In genomic region chr6:124992241-124992640, GRCm38 (mm10) we compare ENCODE assay signal across 25 mouse cellular contexts. TPM values are rescaled to one million over a fixed set of nuclear protein-coding genes. Genes with fewer than 3 reads are reported as not detected.
DNase-seq lines count a peak whose midpoint lies in the region; ATAC-seq and TF ChIP-seq lines count a peak whose summit lies in the region.
"Had no signal": no experiment of that assay in that cellular context is flagged by ENCODE, and none has a peak within 500 bp of the region (broad histone marks: within the 10 kb centered on the region; RNA-seq: fewer than 3 reads in every experiment).

No protein-coding gene starts in this region.

- ATAC-seq in forebrain, embryonic 15.5 days (replicated peaks): peak; percentile 41; the same call in 1 of the 2 replicates
- no peak for ATAC-seq in forebrain, embryonic 12.5 days (ENCODE audit: low FRiP score)
- ATAC-seq in forebrain, embryonic 16.5 days: peak; percentile 39
- ATAC-seq in kidney, embryonic 16.5 days (ENCODE audit: low FRiP score, low TSS enrichment): no peak
- no peak for ATAC-seq in hindbrain, postnatal 0 days
- ATAC-seq: CD4-positive, CD25-positive, alpha-beta regulatory T cell, adult 4 months had no signal

- H3K9me3 ChIP-seq in forebrain, embryonic 15.5 days: no peaks in the 10 kb centered on the region
- H3K9me3 ChIP-seq in forebrain, embryonic 12.5 days: peaks cover 9% of the 10 kb centered on the region
- H3K9me3 ChIP-seq in forebrain, embryonic 16.5 days (ENCODE audit: control insufficient read depth, low read length): no peaks in the 10 kb centered on the region
- peaks cover 6% of the 10 kb centered on the region for H3K9me3 ChIP-seq in kidney, embryonic 16.5 days (ENCODE audit: low read length)
- H3K9me3 ChIP-seq in hindbrain, postnatal 0 days (ENCODE audit: low read length): no peaks in the 10 kb centered on the region
- H3K9me3 ChIP-seq: embryonic facial prominence, embryonic 15.5 days had no signal

- TF ChIP-seq CTCF in hindbrain, postnatal 0 days (IDR thresholded peaks at IDR 0.05; ENCODE audit: low read depth): no peak

- 60% methylated on average over 4 of the region's 4 CpGs for WGBS in forebrain, embryonic 15.5 days
- 81% methylated on average over 4 of the region's 4 CpGs for WGBS in forebrain, embryonic 12.5 days
- 64% methylated on average over 4 of the region's 4 CpGs for WGBS in forebrain, embryonic 16.5 days
- WGBS in kidney, embryonic 16.5 days: 38% methylated on average over 4 of the region's 4 CpGs
- WGBS in hindbrain, postnatal 0 days: 58% methylated on average over 4 of the region's 4 CpGs

- no peak overlapping the region for H3K4me3 ChIP-seq in forebrain, embryonic 15.5 days
- H3K4me3 ChIP-seq in forebrain, embryonic 12.5 days (replicated peaks): no peak overlapping the region
- no peak overlapping the region for H3K4me3 ChIP-seq in forebrain, embryonic 16.5 days (replicated peaks; ENCODE audit: low read length)
- no peak overlapping the region for H3K4me3 ChIP-seq in kidney, embryonic 16.5 days (ENCODE audit: low read length)
- H3K4me3 ChIP-seq in hindbrain, postnatal 0 days (ENCODE audit: low read length): no peak overlapping the region
- H3K4me3 ChIP-seq: embryonic facial prominence, embryonic 12.5 days; embryonic facial prominence, embryonic 15.5 days; heart, adult 2 months; heart, embryonic 10.5 days; heart, embryonic 13.5 days had no signal

- H3K9ac ChIP-seq in forebrain, embryonic 15.5 days (replicated peaks): no peak overlapping the region
- H3K9ac ChIP-seq in forebrain, embryonic 12.5 days: no peak overlapping the region
- no peak overlapping the region for H3K9ac ChIP-seq in forebrain, embryonic 16.5 days (replicated peaks; ENCODE audit: low read depth, low read length)
- H3K9ac ChIP-seq in kidney, embryonic 16.5 days (replicated peaks; ENCODE audit: low read length): no peak overlapping the region
- no peak overlapping the region for H3K9ac ChIP-seq in hindbrain, postnatal 0 days (replicated peaks; ENCODE audit: low read length)
- H3K9ac ChIP-seq: embryonic facial prominence, embryonic 12.5 days; embryonic facial prominence, embryonic 15.5 days; heart, embryonic 13.5 days; hindbrain, embryonic 14.5 days had no signal

- peaks cover 6% of the 10 kb centered on the region; the same call in 1 of the 2 replicates for H3K27me3 ChIP-seq in forebrain, embryonic 15.5 days
- H3K27me3 ChIP-seq in forebrain, embryonic 12.5 days: peaks cover 58% of the 10 kb centered on the region
- H3K27me3 ChIP-seq in forebrain, embryonic 16.5 days (replicated peaks; ENCODE audit: control insufficient read depth, insufficient read depth, low read length): 0 out of 2 replicates have a peak, but pooled peaks cover 6% of the 10 kb centered on the region
- peaks cover 33% of the 10 kb centered on the region for H3K27me3 ChIP-seq in kidney, embryonic 16.5 days (ENCODE audit: insufficient read depth, low read length)
- peaks cover 4% of the 10 kb centered on the region; the same call in 1 of the 2 replicates for H3K27me3 ChIP-seq in hindbrain, postnatal 0 days (ENCODE audit: insufficient read depth, low read length)

- no peaks in the 10 kb centered on the region for H3K36me3 ChIP-seq in forebrain, embryonic 15.5 days
- H3K36me3 ChIP-seq in forebrain, embryonic 12.5 days (replicated peaks): no peaks in the 10 kb centered on the region
- no peaks in the 10 kb centered on the region for H3K36me3 ChIP-seq in forebrain, embryonic 16.5 days (ENCODE audit: control insufficient read depth, insufficient read depth)
- no peaks in the 10 kb centered on the region for H3K36me3 ChIP-seq in kidney, embryonic 16.5 days (ENCODE audit: insufficient read depth, low read length)
- H3K36me3 ChIP-seq in hindbrain, postnatal 0 days (ENCODE audit: insufficient read depth, low read length): no peaks in the 10 kb centered on the region
- H3K36me3 ChIP-seq: embryonic facial prominence, embryonic 12.5 days; embryonic facial prominence, embryonic 15.5 days; heart, embryonic 13.5 days had no signal

- peak; percentile 20 for DNase-seq in layer of hippocampus, postnatal 10 days (ENCODE audit: low spot score in 2 of 2)
- no peak for DNase-seq in layer of hippocampus, adult 9-10 months (ENCODE audit: low spot score)
- DNase-seq in hindbrain, postnatal 0 days (ENCODE audit: low spot score): no peak
- DNase-seq: adrenal gland, adult 2 months; adrenal gland, postnatal 14 days; cerebellum, adult 18-20 months; cerebellum, adult 9-10 months; cerebellum, postnatal 14 days; gastrocnemius, postnatal 10 days; gastrocnemius, postnatal 36 days; heart, adult 2 months; heart, postnatal 14 days; heart, postnatal 4 days had no signal

- peaks cover 12% of the 10 kb centered on the region for H3K4me1 ChIP-seq in forebrain, embryonic 15.5 days
- peaks cover 20% of the 10 kb centered on the region for H3K4me1 ChIP-seq in forebrain, embryonic 12.5 days
- H3K4me1 ChIP-seq in forebrain, embryonic 16.5 days (replicated peaks; ENCODE audit: control insufficient read depth, insufficient read depth, low read length): peaks cover 12% of the 10 kb centered on the region; the same call in 1 of the 2 replicates
- peaks cover 13% of the 10 kb centered on the region for H3K4me1 ChIP-seq in kidney, embryonic 16.5 days (ENCODE audit: insufficient read depth, low read length)
- H3K4me1 ChIP-seq in hindbrain, postnatal 0 days (ENCODE audit: insufficient read depth, low read length): no peaks in the 10 kb centered on the region

- H3K4me2 ChIP-seq in forebrain, embryonic 15.5 days (replicated peaks): no peak overlapping the region
- H3K4me2 ChIP-seq in forebrain, embryonic 12.5 days: no peak overlapping the region
- no peak overlapping the region for H3K4me2 ChIP-seq in forebrain, embryonic 16.5 days (ENCODE audit: low read length)
- H3K4me2 ChIP-seq in kidney, embryonic 16.5 days (replicated peaks; ENCODE audit: low read depth, low read length): no peak overlapping the region
- no peak overlapping the region for H3K4me2 ChIP-seq in hindbrain, postnatal 0 days (ENCODE audit: low read depth, low read length)
- H3K4me2 ChIP-seq: embryonic facial prominence, embryonic 12.5 days; embryonic facial prominence, embryonic 15.5 days; heart, embryonic 13.5 days; hindbrain, embryonic 14.5 days had no signal

- peak overlapping the region; percentile 55 for H3K27ac ChIP-seq in forebrain, embryonic 15.5 days (replicated peaks)
- no peak overlapping the region for H3K27ac ChIP-seq in forebrain, embryonic 12.5 days
- H3K27ac ChIP-seq in forebrain, embryonic 16.5 days (ENCODE audit: low read length): peak overlapping the region; percentile 71
- H3K27ac ChIP-seq in kidney, embryonic 16.5 days (ENCODE audit: low read length): no peak overlapping the region
- H3K27ac ChIP-seq in hindbrain, postnatal 0 days: no peak overlapping the region
- H3K27ac ChIP-seq: embryonic facial prominence, embryonic 12.5 days; embryonic facial prominence, embryonic 15.5 days; heart, adult 2 months; heart, embryonic 10.5 days; heart, embryonic 13.5 days; hindbrain, embryonic 14.5 days had no signal

RNA-seq across cellular contexts. Expression of gene Pianp, which starts 4.3 kb away (rescaled TPM):
- polyA plus RNA-seq in forebrain, embryonic 15.5 days (2015; fragmentation: Nextera tagmentation; extraction: Ambion mirVana): 29.9 and 30.4 TPM in 2 replicates
- 6.9 and 8.2 TPM in 2 replicates for polyA plus RNA-seq in forebrain, embryonic 12.5 days (2016; fragmentation: Nextera tagmentation; extraction: Ambion mirVana)
- total RNA-seq in layer of hippocampus, postnatal 10 days (2021): 100 to 1,000 TPM; 109 to 120 TPM
- 36.6 and 44.7 TPM in 2 replicates for polyA plus RNA-seq in forebrain, embryonic 16.5 days (2015; fragmentation: Nextera tagmentation; extraction: Ambion mirVana)
- 2.1 and 2.3 TPM in 2 replicates for polyA plus RNA-seq in kidney, embryonic 16.5 days (2015; fragmentation: Nextera tagmentation; extraction: Ambion mirVana)
- total RNA-seq in hindbrain, postnatal 0 days (2014; rRNA removed): 24.1 and 32.9 TPM in 2 replicates
- 58.9 and 65.4 TPM in 2 replicates for polyA plus RNA-seq in hindbrain, postnatal 0 days (2015; fragmentation: Nextera tagmentation; extraction: Ambion mirVana)
- total RNA-seq: common myeloid progenitor, adult 5-6 weeks; granulocyte monocyte progenitor cell, adult 5-6 weeks had no signal
- polyA plus RNA-seq: heart, embryonic 10.5 days had no signal

RNA-seq across cellular contexts. Expression of gene Zfp384, which starts 16.7 kb away (rescaled TPM):
- 16.7 and 21.7 TPM in 2 replicates for polyA plus RNA-seq in forebrain, embryonic 15.5 days (2015; fragmentation: Nextera tagmentation; extraction: Ambion mirVana)
- polyA plus RNA-seq in forebrain, embryonic 12.5 days (2016; fragmentation: Nextera tagmentation; extraction: Ambion mirVana): 16.7 and 19.1 TPM in 2 replicates
- 10 to 100 TPM; 44.4 to 45.2 TPM for total RNA-seq in layer of hippocampus, postnatal 10 days (2021)
- polyA plus RNA-seq in forebrain, embryonic 16.5 days (2015; fragmentation: Nextera tagmentation; extraction: Ambion mirVana): 15.2 and 19.0 TPM in 2 replicates
- 13.7 and 14.7 TPM in 2 replicates for polyA plus RNA-seq in kidney, embryonic 16.5 days (2015; fragmentation: Nextera tagmentation; extraction: Ambion mirVana)
- 37.3 and 38.6 TPM in 2 replicates for total RNA-seq in hindbrain, postnatal 0 days (2014; rRNA removed)
- 10.3 and 11.6 TPM in 2 replicates for polyA plus RNA-seq in hindbrain, postnatal 0 days (2015; fragmentation: Nextera tagmentation; extraction: Ambion mirVana)

RNA-seq across cellular contexts. Expression of gene Cops7a, which starts 26.9 kb away (rescaled TPM):
- polyA plus RNA-seq in forebrain, embryonic 15.5 days (2015; fragmentation: Nextera tagmentation; extraction: Ambion mirVana): 90.2 and 93.6 TPM in 2 replicates
- 104 and 110 TPM in 2 replicates for polyA plus RNA-seq in forebrain, embryonic 12.5 days (2016; fragmentation: Nextera tagmentation; extraction: Ambion mirVana)
- 100 to 1,000 TPM in 1 of 2 experiments, 10 to 100 TPM in 1; 97.7 to 101 TPM for total RNA-seq in layer of hippocampus, postnatal 10 days (2021)
- polyA plus RNA-seq in forebrain, embryonic 16.5 days (2015; fragmentation: Nextera tagmentation; extraction: Ambion mirVana): 94.4 and 96.7 TPM in 2 replicates
- polyA plus RNA-seq in kidney, embryonic 16.5 days (2015; fragmentation: Nextera tagmentation; extraction: Ambion mirVana): 178 and 179 TPM in 2 replicates
- 113 and 146 TPM in 2 replicates for total RNA-seq in hindbrain, postnatal 0 days (2014; rRNA removed)
- 97.1 and 101 TPM in 2 replicates for polyA plus RNA-seq in hindbrain, postnatal 0 days (2015; fragmentation: Nextera tagmentation; extraction: Ambion mirVana)

RNA-seq across cellular contexts. Expression of gene Ing4, which starts 47.3 kb away (rescaled TPM):
- polyA plus RNA-seq in forebrain, embryonic 15.5 days (2015; fragmentation: Nextera tagmentation; extraction: Ambion mirVana): 207 and 211 TPM in 2 replicates
- polyA plus RNA-seq in forebrain, embryonic 12.5 days (2016; fragmentation: Nextera tagmentation; extraction: Ambion mirVana): 163 and 164 TPM in 2 replicates
- 10 to 100 TPM; 57.4 to 62.4 TPM for total RNA-seq in layer of hippocampus, postnatal 10 days (2021)
- 200 and 204 TPM in 2 replicates for polyA plus RNA-seq in forebrain, embryonic 16.5 days (2015; fragmentation: Nextera tagmentation; extraction: Ambion mirVana)
- polyA plus RNA-seq in kidney, embryonic 16.5 days (2015; fragmentation: Nextera tagmentation; extraction: Ambion mirVana): 152 and 158 TPM in 2 replicates
- total RNA-seq in hindbrain, postnatal 0 days (2014; rRNA removed): 60.7 and 78.3 TPM in 2 replicates
- 97.6 and 102 TPM in 2 replicates for polyA plus RNA-seq in hindbrain, postnatal 0 days (2015; fragmentation: Nextera tagmentation; extraction: Ambion mirVana)

RNA-seq across cellular contexts. Expression of gene Acrbp, which starts 57.2 kb away (rescaled TPM):
- polyA plus RNA-seq in forebrain, embryonic 15.5 days (2015; fragmentation: Nextera tagmentation; extraction: Ambion mirVana): 21.9 and 26.2 TPM in 2 replicates
- 14.7 and 17.7 TPM in 2 replicates for polyA plus RNA-seq in forebrain, embryonic 12.5 days (2016; fragmentation: Nextera tagmentation; extraction: Ambion mirVana)
- 1 to 10 TPM; 7.0 to 9.2 TPM for total RNA-seq in layer of hippocampus, postnatal 10 days (2021)
- polyA plus RNA-seq in forebrain, embryonic 16.5 days (2015; fragmentation: Nextera tagmentation; extraction: Ambion mirVana): 21.4 and 31.6 TPM in 2 replicates
- polyA plus RNA-seq in kidney, embryonic 16.5 days (2015; fragmentation: Nextera tagmentation; extraction: Ambion mirVana): 16.3 and 20.4 TPM in 2 replicates
- 10.5 and 17.3 TPM in 2 replicates for total RNA-seq in hindbrain, postnatal 0 days (2014; rRNA removed)
- polyA plus RNA-seq in hindbrain, postnatal 0 days (2015; fragmentation: Nextera tagmentation; extraction: Ambion mirVana): 12.2 and 17.5 TPM in 2 replicates

Comparison
In these comparisons a context has a peak if more than half of its experiments do, and no peak if none do; other contexts are left out.
1. ATAC-seq: peak in forebrain, embryonic 15.5 days (single experiment) and forebrain, embryonic 16.5 days (single experiment); none in forebrain, embryonic 12.5 days (single experiment), kidney, embryonic 16.5 days (single experiment) and hindbrain, postnatal 0 days (single experiment).
2. H3K27ac ChIP-seq: peak in forebrain, embryonic 15.5 days (single experiment) and forebrain, embryonic 16.5 days (single experiment); none in forebrain, embryonic 12.5 days (single experiment), kidney, embryonic 16.5 days (single experiment) and hindbrain, postnatal 0 days (single experiment).
3. DNase-seq: peak in layer of hippocampus, postnatal 10 days (2 of 2); none in layer of hippocampus, adult 9-10 months (single experiment) and hindbrain, postnatal 0 days (single experiment).